Mouse (Mus musculus) midbrain, postnatal 0 days (tissue): ENCODE results near the gene Pacsin2. TPM values are rescaled to one million over a fixed set of nuclear protein-coding genes. Genes with fewer than 3 reads are reported as not detected.

Experiments
- ATAC-seq: fragments of 200-750 bp; cut with Nextera tagmentation; 2 replicates; pipeline ENCODE4 v1.8.0; 2017; ENCODE audit warnings: moderate number of reproducible peaks, mild to moderate bottlenecking, moderate TSS enrichment, moderate library complexity; ENCODE audit not compliant: low FRiP score
- DNase-seq: peaks from one replicate; pipeline ENCODE4 v3.0.0-alpha.2; 2015; ENCODE audit warnings: low spot score
- H3K27ac ChIP-seq: fragments of 300-500 bp; sonication (generic); 2 replicates; pipeline ENCODE4 v1.5.1; 2014; ENCODE audit warnings: low read depth, mild to moderate bottlenecking, low read length, mixed read lengths
- H3K27me3 ChIP-seq: fragments of 300-500 bp; sonication (generic); 2 replicates; pipeline ENCODE4 v1.6.1; 2014; ENCODE audit warnings: low read length, control low read depth, mixed read lengths; ENCODE audit not compliant: insufficient read depth
- H3K36me3 ChIP-seq: fragments of 300-500 bp; sonication (generic); 2 replicates; pipeline ENCODE4 v1.6.1; 2014; ENCODE audit warnings: low read length, control low read depth, mixed read lengths; ENCODE audit not compliant: insufficient read depth
- H3K4me1 ChIP-seq: fragments of 300-500 bp; sonication (generic); 2 replicates; pipeline ENCODE4 v1.6.1; 2014; ENCODE audit warnings: mild to moderate bottlenecking, control low read depth, antibody characterized with exemption, low read length, mixed read lengths; ENCODE audit not compliant: insufficient read depth
- H3K4me2 ChIP-seq: fragments of 300-500 bp; sonication (generic); 2 replicates; pipeline ENCODE4 v1.6.1; 2014; ENCODE audit warnings: low read depth, mild to moderate bottlenecking, low read length, mixed read lengths; ENCODE audit not compliant: poor library complexity, severe bottlenecking
- H3K4me3 ChIP-seq: fragments of 300-500 bp; sonication (generic); 2 replicates; pipeline ENCODE4 v1.5.1; 2014; ENCODE audit warnings: low read depth, mild to moderate bottlenecking, low read length, moderate library complexity
- H3K9ac ChIP-seq: fragments of 300-500 bp; sonication (generic); replicated peaks from 2 replicates; pipeline ENCODE4 v1.6.1; 2014; ENCODE audit warnings: mild to moderate bottlenecking, low read length, moderate library complexity, mixed read lengths; ENCODE audit not compliant: poor library complexity, severe bottlenecking
- H3K9me3 ChIP-seq: fragments of 300-500 bp; sonication (generic); 2 replicates; pipeline ENCODE4 v1.6.1; 2016; ENCODE audit warnings: low read length, control low read depth
- CTCF ChIP-seq: IDR thresholded peaks from 2 replicates; pipeline ENCODE4 v1.5.1; 2016; ENCODE audit warnings: antibody characterized with exemption, mild to moderate bottlenecking
- WGBS: fragments of 180-500 bp; shearing (Covaris S2); extraction: QIAGEN DNeasy Blood & Tissue Kit; methylation state at CpG from one replicate; pipeline ENCODE4 v1.1.7; 2014; 5-methylcytosine and 5-hydroxymethylcytosine counted together
- polyA plus RNA-seq: library from polyadenylated mRNA; unstranded; fragments of >200 nt; fragmentation: Nextera tagmentation; extraction: Ambion mirVana; gene quantifications from 2 replicates; pipeline ENCODE4 v1.2.1, GENCODE M21; 2015
- total RNA-seq: library from RNA; depleted of rRNA; stranded (reverse); fragments of >200 nt; gene quantifications from 2 replicates; pipeline ENCODE4 v1.2.3, GENCODE M21; 2014

Gene Pacsin2
- total and polyA plus RNA-seq, 2 experiments from 2014 or later, result 14.6 to 16.2 TPM

GRCm38 (mm10) chr15:83450007-83450406 lies 14.4 kb downstream of the Pacsin2 start:
- H3K27me3 ChIP-seq, result no peaks in the 10 kb centered on the region
- H3K27ac ChIP-seq, result no peak overlapping the region
- WGBS, result 88% methylated on average over 2 of the region's 2 CpGs
- DNase-seq (no peak), ATAC-seq (no peak)
- H3K4me2 ChIP-seq, result no peak overlapping the region
- TF ChIP-seq CTCF, result no peak
- H3K9me3 ChIP-seq, result no peaks in the 10 kb centered on the region
- no peaks in the 10 kb centered on the region for H3K36me3 ChIP-seq
- H3K4me3 ChIP-seq, result no peak overlapping the region
- no peaks in the 10 kb centered on the region for H3K4me1 ChIP-seq
- no peak overlapping the region for H3K9ac ChIP-seq

GRCm38 (mm10) chr15:83448646-83449045 lies 15.8 kb downstream of the Pacsin2 start:
- no peak for TF ChIP-seq CTCF
- H3K4me1 ChIP-seq, result no peaks in the 10 kb centered on the region
- no peaks in the 10 kb centered on the region for H3K36me3 ChIP-seq
- DNase-seq (no peak), ATAC-seq (no peak)
- no peak overlapping the region for H3K4me2 ChIP-seq
- H3K27ac ChIP-seq, result no peak overlapping the region
- no peak overlapping the region for H3K4me3 ChIP-seq
- H3K9me3 ChIP-seq, result no peaks in the 10 kb centered on the region
- WGBS, result 71% methylated on average over 5 of the region's 5 CpGs
- H3K9ac ChIP-seq, result no peak overlapping the region
- no peaks in the 10 kb centered on the region for H3K27me3 ChIP-seq

DNA sequence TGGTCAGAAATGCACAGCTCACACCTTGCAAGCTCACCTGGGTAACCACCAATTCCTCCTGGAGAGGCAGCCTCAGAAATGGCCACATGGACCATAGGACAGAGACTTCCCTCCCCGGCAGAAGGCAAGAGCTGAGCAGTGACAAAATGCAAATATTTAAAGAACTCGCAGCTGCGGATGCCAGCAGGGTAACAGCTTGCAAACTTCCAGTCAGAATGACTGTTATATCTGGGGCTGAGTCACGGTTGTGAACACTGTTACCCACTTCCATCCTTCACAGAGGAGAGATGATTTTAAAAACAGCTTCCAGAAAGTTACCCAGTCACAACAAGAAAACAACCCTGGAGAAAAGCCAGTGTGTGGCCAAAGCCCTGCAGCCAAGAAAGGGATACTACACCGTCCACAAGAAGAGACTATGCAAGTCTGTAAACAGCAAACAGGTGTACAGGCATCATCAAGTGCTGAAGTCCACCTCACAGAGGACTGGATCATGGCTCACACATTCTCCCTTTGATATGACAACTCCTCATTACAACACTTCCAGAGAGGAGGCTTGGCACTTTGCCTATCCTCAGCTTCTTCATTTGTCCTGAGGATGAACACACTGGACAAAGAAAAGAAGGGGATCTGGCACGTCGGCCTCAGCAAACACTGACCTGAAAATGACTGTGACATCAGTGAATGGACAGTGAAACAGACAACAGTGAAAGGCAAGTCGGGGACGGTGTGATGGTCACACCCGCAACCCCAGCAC lies 16.4 kb downstream of the Pacsin2 start:
- no peak overlapping the region for H3K4me2 ChIP-seq
- no peak for DNase-seq
- WGBS, result 57% methylated on average over 10 of the region's 10 CpGs
- H3K27me3 ChIP-seq, result no peaks in the 10 kb centered on the region
- no peak for ATAC-seq
- H3K9me3 ChIP-seq, result no peaks in the 10 kb centered on the region
- H3K4me3 ChIP-seq, result no peak overlapping the region
- TF ChIP-seq CTCF, result no peak
- no peaks in the 10 kb centered on the region for H3K4me1 ChIP-seq
- H3K27ac ChIP-seq, result no peak overlapping the region
- H3K9ac ChIP-seq, result no peak overlapping the region
- H3K36me3 ChIP-seq, result no peaks in the 10 kb centered on the region

DNA sequence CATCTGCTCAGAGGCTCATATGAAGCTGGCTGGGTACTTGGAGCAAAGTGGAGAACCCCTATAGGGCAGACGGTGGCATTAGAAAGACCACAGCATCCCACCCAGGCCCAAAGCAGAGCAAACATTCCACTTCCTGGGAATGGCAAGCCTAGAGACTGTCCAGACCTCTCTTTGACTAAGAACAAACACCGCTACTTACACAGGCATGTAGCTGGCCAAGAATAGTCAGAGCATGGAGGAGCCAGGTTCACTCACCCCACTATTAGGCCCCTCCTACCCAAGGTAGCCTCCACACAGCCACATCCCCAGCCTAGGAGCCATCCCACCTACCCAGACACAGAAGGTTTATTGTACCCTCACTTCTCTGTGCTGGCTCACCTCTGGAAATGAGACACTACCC lies 18.5 kb downstream of the Pacsin2 start:
- Histone ChIP-seq H3K9me3 (no peaks in the 10 kb centered on the region), H3K4me1 (no peaks in the 10 kb centered on the region), H3K4me3 (no peak overlapping the region), H3K9ac (no peak overlapping the region), H3K27me3 (no peaks in the 10 kb centered on the region), H3K27ac (no peak overlapping the region), H3K36me3 (no peaks in the 10 kb centered on the region), H3K4me2 (no peak overlapping the region)
- 87% methylated on average over 2 of the region's 2 CpGs for WGBS
- no peak for TF ChIP-seq CTCF
- DNase-seq (no peak), ATAC-seq (no peak)

- Histone ChIP-seq H3K27me3 (no peaks in the 10 kb centered on the region), H3K27ac (no peak overlapping the region), H3K9me3 (no peaks in the 10 kb centered on the region), H3K9ac (no peak overlapping the region), H3K4me3 (no peak overlapping the region), H3K36me3 (no peaks in the 10 kb centered on the region), H3K4me1 (no peaks in the 10 kb centered on the region), H3K4me2 (no peak overlapping the region)
- 68% methylated on average over 5 of the region's 5 CpGs for WGBS
- no peak for TF ChIP-seq CTCF
- DNase-seq (no peak), ATAC-seq (no peak)
Observed at GRCm38 (mm10) chr15:83445383-83445782, 19.0 kb downstream of the Pacsin2 start.

- ATAC-seq (no peak), DNase-seq (no peak)
- Histone ChIP-seq H3K27me3 (no peaks in the 10 kb centered on the region), H3K4me1 (no peaks in the 10 kb centered on the region), H3K4me2 (no peak overlapping the region), H3K4me3 (no peak overlapping the region), H3K27ac (no peak overlapping the region), H3K36me3 (no peaks in the 10 kb centered on the region), H3K9ac (no peak overlapping the region), H3K9me3 (no peaks in the 10 kb centered on the region)
- TF ChIP-seq CTCF, result no peak
- 76% methylated on average over 6 of the region's 6 CpGs for WGBS
Observed at GRCm38 (mm10) chr15:83444425-83444824, 20.0 kb downstream of the Pacsin2 start.
